Mouse (Mus musculus) forebrain, embryonic 12.5 days (tissue): Measurements from ENCODE around the gene Ccl26. TPM values are rescaled to one million over a fixed set of nuclear protein-coding genes. Genes with fewer than 3 reads are reported as not detected.
"Not testable (repeated sequence)": the region's sequence is repeated elsewhere in the genome, so short reads cannot be mapped to it uniquely, and the experiment has no call there.

ENCODE experiments used
- ATAC-seq: fragments of 200-750 bp; cut with Nextera tagmentation; 2 replicates; pipeline ENCODE4 v1.8.0; 2017; ENCODE audit warnings: moderate TSS enrichment; ENCODE audit not compliant: low FRiP score
- H3K27ac ChIP-seq: fragments of 300-500 bp; sonication (generic); 2 replicates; pipeline ENCODE4 v1.5.1; 2016; ENCODE audit warnings: mild to moderate bottlenecking
- H3K27me3 ChIP-seq: fragments of 300-500 bp; sonication (generic); 2 replicates; pipeline ENCODE4 v1.6.1; 2016; ENCODE audit warnings: mild to moderate bottlenecking
- H3K36me3 ChIP-seq: fragments of 300-500 bp; sonication (generic); replicated peaks from 2 replicates; pipeline ENCODE4 v1.6.1; 2016; ENCODE audit warnings: mild to moderate bottlenecking
- H3K4me1 ChIP-seq: fragments of 300-500 bp; sonication (generic); 2 replicates; pipeline ENCODE4 v1.6.1; 2016
- H3K4me2 ChIP-seq: fragments of 300-500 bp; sonication (generic); 2 replicates; pipeline ENCODE4 v1.6.1; 2016; ENCODE audit warnings: mild to moderate bottlenecking, moderate library complexity
- H3K4me3 ChIP-seq: fragments of 300-500 bp; sonication (generic); replicated peaks from 2 replicates; pipeline ENCODE4 v1.5.1; 2016; ENCODE audit warnings: mild to moderate bottlenecking
- H3K9ac ChIP-seq: fragments of 300-500 bp; sonication (generic); 2 replicates; pipeline ENCODE4 v1.6.1; 2016; ENCODE audit warnings: mild to moderate bottlenecking
- H3K9me3 ChIP-seq: fragments of 300-500 bp; sonication (generic); 2 replicates; pipeline ENCODE4 v1.6.1; 2016
- WGBS: fragments of 180-500 bp; shearing (Covaris S2); methylation state at CpG from one replicate; pipeline ENCODE4 v1.1.7; 2016; 5-methylcytosine and 5-hydroxymethylcytosine counted together
- polyA plus RNA-seq: library from polyadenylated mRNA; unstranded; fragments of >200 nt; fragmentation: Nextera tagmentation; extraction: Ambion mirVana; gene quantifications from 2 replicates; pipeline ENCODE4 v1.2.1, GENCODE M21; 2016

Gene Ccl26
- not detected in 2 replicates for polyA plus RNA-seq

GRCm38 (mm10) chr5:135563469-135563868 lies at the start of gene Ccl26:
Ccl26 (minus strand) TSS chr5:135563569.
- Histone ChIP-seq H3K9ac (no peak within 1 kb of the TSS), H3K9me3 (no peaks in the 10 kb centered on the region), H3K4me3 (no peak within 1 kb of the TSS), H3K36me3 (no peaks in the 10 kb centered on the region), H3K27ac (no peak within 1 kb of the TSS), H3K27me3 (no peaks in the 10 kb centered on the region), H3K4me1 (no peaks in the 10 kb centered on the region), H3K4me2 (no peak within 1 kb of the TSS)
- ATAC-seq: no peak
- WGBS: 86% methylated on average over 3 of the region's 3 CpGs

GRCm38 (mm10) chr5:135609794-135610193 lies 46.4 kb upstream of the Ccl26 start:
- no peak overlapping the region for H3K27ac ChIP-seq
- no peaks in the 10 kb centered on the region for H3K27me3 ChIP-seq
- ATAC-seq: no peak
- H3K4me1 ChIP-seq: no peaks in the 10 kb centered on the region
- H3K4me2 ChIP-seq: no peak overlapping the region
- H3K9me3 ChIP-seq: peaks cover 7% of the 10 kb centered on the region; the same call in 1 of the 2 replicates
- no peak overlapping the region for H3K9ac ChIP-seq
- WGBS: 78% methylated on average over 4 of the region's 4 CpGs
- no peaks in the 10 kb centered on the region for H3K36me3 ChIP-seq
- H3K4me3 ChIP-seq: no peak overlapping the region

- no peak overlapping the region for H3K9ac ChIP-seq
- H3K4me3 ChIP-seq: no peak overlapping the region
- no peak overlapping the region for H3K27ac ChIP-seq
- no peaks in the 10 kb centered on the region for H3K4me1 ChIP-seq
- H3K27me3 ChIP-seq: no peaks in the 10 kb centered on the region
- no peaks in the 10 kb centered on the region for H3K36me3 ChIP-seq
- ATAC-seq: no peak
- H3K9me3 ChIP-seq: peaks cover 13% of the 10 kb centered on the region
- WGBS: 45% methylated on average over 1 of the region's 1 CpGs
- H3K4me2 ChIP-seq: no peak overlapping the region
Measured at GRCm38 (mm10) chr5:135607581-135607980, 44.2 kb upstream of the Ccl26 start.

- WGBS: no CpG with 5 or more reads among the region's 1 CpGs
- not testable (repeated sequence) for H3K4me1 ChIP-seq
- H3K9me3 ChIP-seq: peaks cover 12% of the 10 kb centered on the region
Measured at GRCm38 (mm10) chr5:135606717-135607116, 43.3 kb upstream of the Ccl26 start.

GRCm38 (mm10) chr5:135604643-135605042 lies 41.3 kb upstream of the Ccl26 start:
- H3K4me1 ChIP-seq, H3K36me3 ChIP-seq, H3K9ac ChIP-seq, H3K27ac ChIP-seq, H3K4me2 ChIP-seq, H3K27me3 ChIP-seq, H3K4me3 ChIP-seq, ATAC-seq: not testable (repeated sequence)
- H3K9me3 ChIP-seq: peaks cover 12% of the 10 kb centered on the region
- WGBS: no CpG with 5 or more reads among the region's 1 CpGs

More at GRCm38 (mm10) chr5:135606717-135607116, 43.3 kb upstream of the Ccl26 start:
- ATAC-seq, H3K27ac ChIP-seq, H3K4me3 ChIP-seq, H3K36me3 ChIP-seq, H3K9ac ChIP-seq, H3K27me3 ChIP-seq, H3K4me2 ChIP-seq: not testable (repeated sequence)

- H3K4me2 ChIP-seq: no peak overlapping the region
- H3K27ac ChIP-seq: no peak overlapping the region
- H3K9me3 ChIP-seq: peaks cover 4% of the 10 kb centered on the region; the same call in 1 of the 2 replicates
- H3K9ac ChIP-seq: no peak overlapping the region
- 82% methylated on average over 12 of the region's 12 CpGs for WGBS
- no peak for ATAC-seq
- H3K27me3 ChIP-seq: no peaks in the 10 kb centered on the region
- no peaks in the 10 kb centered on the region for H3K36me3 ChIP-seq
- H3K4me1 ChIP-seq: no peaks in the 10 kb centered on the region
- H3K4me3 ChIP-seq: no peak overlapping the region
Measured at GRCm38 (mm10) chr5:135589996-135590784, 26.8 kb upstream of the Ccl26 start.

- H3K9ac ChIP-seq: no peak overlapping the region
- no peak for ATAC-seq
- H3K9me3 ChIP-seq: peaks cover 4% of the 10 kb centered on the region; the same call in 1 of the 2 replicates
- H3K36me3 ChIP-seq: no peaks in the 10 kb centered on the region
- H3K27me3 ChIP-seq: no peaks in the 10 kb centered on the region
- H3K4me3 ChIP-seq: no peak overlapping the region
- no peak overlapping the region for H3K27ac ChIP-seq
- WGBS: 87% methylated on average over 4 of the region's 4 CpGs
- H3K4me2 ChIP-seq: no peak overlapping the region
- no peaks in the 10 kb centered on the region for H3K4me1 ChIP-seq
Measured at GRCm38 (mm10) chr5:135587764-135588163, 24.4 kb upstream of the Ccl26 start.

- 89% methylated on average over 8 of the region's 8 CpGs for WGBS
Measured at GRCm38 (mm10) chr5:135585691-135586090, 22.3 kb upstream of the Ccl26 start.

GRCm38 (mm10) chr5:135582330-135582729 lies 19.0 kb upstream of the Ccl26 start:
- 87% methylated on average over 4 of the region's 4 CpGs for WGBS
- Histone ChIP-seq H3K4me1 (no peaks in the 10 kb centered on the region), H3K36me3 (no peaks in the 10 kb centered on the region), H3K9ac (no peak overlapping the region), H3K27ac (no peak overlapping the region), H3K4me2 (no peak overlapping the region), H3K27me3 (no peaks in the 10 kb centered on the region), H3K4me3 (no peak overlapping the region), H3K9me3 (no peaks in the 10 kb centered on the region)
- ATAC-seq: no peak

More at GRCm38 (mm10) chr5:135585691-135586090, 22.3 kb upstream of the Ccl26 start:
- H3K9me3 ChIP-seq: 0 out of 2 replicates have a peak, but pooled peaks cover 4% of the 10 kb centered on the region
- H3K4me2 ChIP-seq: no peak overlapping the region
- H3K9ac ChIP-seq: no peak overlapping the region
- H3K27me3 ChIP-seq: no peaks in the 10 kb centered on the region
- no peak for ATAC-seq
- no peak overlapping the region for H3K27ac ChIP-seq
- H3K4me3 ChIP-seq: no peak overlapping the region
- H3K36me3 ChIP-seq: no peaks in the 10 kb centered on the region
- no peaks in the 10 kb centered on the region for H3K4me1 ChIP-seq

- Histone ChIP-seq H3K9me3 (no peaks in the 10 kb centered on the region), H3K27ac (no peak overlapping the region), H3K9ac (no peak overlapping the region), H3K4me3 (no peak overlapping the region), H3K4me1 (no peaks in the 10 kb centered on the region), H3K27me3 (no peaks in the 10 kb centered on the region), H3K36me3 (no peaks in the 10 kb centered on the region), H3K4me2 (no peak overlapping the region)
- ATAC-seq: no peak
- 91% methylated on average over 10 of the region's 10 CpGs for WGBS
Measured at GRCm38 (mm10) chr5:135579331-135579751, 16.0 kb upstream of the Ccl26 start.

GRCm38 (mm10) chr5:135576055-135576454 lies 12.7 kb upstream of the Ccl26 start:
- Histone ChIP-seq H3K4me2 (no peak overlapping the region), H3K27ac (no peak overlapping the region), H3K9me3 (no peaks in the 10 kb centered on the region), H3K36me3 (no peaks in the 10 kb centered on the region), H3K27me3 (no peaks in the 10 kb centered on the region), H3K4me1 (no peaks in the 10 kb centered on the region), H3K4me3 (no peak overlapping the region), H3K9ac (no peak overlapping the region)
- WGBS: 72% methylated on average over 4 of the region's 4 CpGs
- no peak for ATAC-seq

GRCm38 (mm10) chr5:135573006-135573405 lies 9.6 kb upstream of the Ccl26 start, which contains the start of gene Ccl24:
Ccl24 (minus strand) TSS chr5:135573049.
- no peak for ATAC-seq
- H3K4me1 ChIP-seq: no peaks in the 10 kb centered on the region

GRCm38 (mm10) chr5:135568698-135569097 lies 5.3 kb upstream of the Ccl26 start:
- 78% methylated on average over 6 of the region's 6 CpGs for WGBS
- no peak overlapping the region for H3K4me3 ChIP-seq

More at GRCm38 (mm10) chr5:135573006-135573405, 9.6 kb upstream of the Ccl26 start, which contains the start of gene Ccl24:
- Histone ChIP-seq H3K27me3 (no peaks in the 10 kb centered on the region), H3K4me2 (no peak within 1 kb of the TSS), H3K27ac (no peak within 1 kb of the TSS), H3K9ac (no peak within 1 kb of the TSS), H3K36me3 (no peaks in the 10 kb centered on the region), H3K9me3 (no peaks in the 10 kb centered on the region), H3K4me3 (no peak within 1 kb of the TSS)
- WGBS: 95% methylated on average over 6 of the region's 6 CpGs

More at GRCm38 (mm10) chr5:135568698-135569097, 5.3 kb upstream of the Ccl26 start:
- Histone ChIP-seq H3K4me2 (no peak overlapping the region), H3K27ac (no peak overlapping the region), H3K9me3 (no peaks in the 10 kb centered on the region), H3K4me1 (no peaks in the 10 kb centered on the region), H3K36me3 (no peaks in the 10 kb centered on the region), H3K9ac (no peak overlapping the region), H3K27me3 (no peaks in the 10 kb centered on the region)
- no peak for ATAC-seq
